Mouse (Mus musculus) neutrophil, adult 5-6 weeks (primary cell): ENCODE data around the gene Cfap74. TPM values are rescaled to one million over a fixed set of nuclear protein-coding genes. Genes with fewer than 3 reads are reported as not detected.
"Not testable (repeated sequence)": the region's sequence is repeated elsewhere in the genome, so short reads cannot be mapped to it uniquely, and the experiment has no call there.

Source experiments
- ATAC-seq: fragments of 151-379, 151-347 bp; 2 replicates; pipeline ENCODE4 v1.8.0; 2017; ENCODE audit warnings: mild to moderate bottlenecking, moderate TSS enrichment; ENCODE audit not compliant: insufficient number of reproducible peaks, poor library complexity, low FRiP score, severe bottlenecking; ENCODE audit errors: extremely low read depth
- total RNA-seq: library from RNA; stranded (forward); fragments of 200-1000 nt; gene quantifications from 2 replicates; pipeline ENCODE4 v1.2.3, GENCODE M21; 2017

Cfap74 gene
- total RNA-seq, 1 experiment from 2014 or later, result 3.8 TPM

DNA sequence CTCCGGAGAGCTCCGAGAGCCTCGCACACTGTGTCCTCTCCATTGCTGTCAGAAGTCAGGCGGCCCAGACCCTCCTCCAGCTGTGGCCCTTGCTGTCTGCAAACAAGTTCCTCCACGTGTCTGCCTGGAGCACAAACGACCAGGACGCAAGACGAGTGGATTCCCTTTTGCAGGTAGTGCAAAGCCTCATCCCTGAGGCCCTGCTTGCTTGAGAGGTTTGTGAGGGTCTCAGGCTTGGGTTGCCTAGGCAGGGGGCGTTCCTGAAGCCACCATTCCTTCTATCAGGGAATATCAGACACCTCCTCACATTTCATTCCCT, 10.8 kb upstream of the Cfap74 start:
- no peak for ATAC-seq

GRCm38 (mm10) chr4:155401121-155401520, 7.9 kb upstream of the Cfap74 start:
- ATAC-seq, result no peak

GRCm38 (mm10) chr4:155402489-155402888, 6.5 kb upstream of the Cfap74 start:
- ATAC-seq, result no peak

GRCm38 (mm10) chr4:155408695-155409057, 314 bp upstream of the Cfap74 start:
- ATAC-seq, result no peak

DNA sequence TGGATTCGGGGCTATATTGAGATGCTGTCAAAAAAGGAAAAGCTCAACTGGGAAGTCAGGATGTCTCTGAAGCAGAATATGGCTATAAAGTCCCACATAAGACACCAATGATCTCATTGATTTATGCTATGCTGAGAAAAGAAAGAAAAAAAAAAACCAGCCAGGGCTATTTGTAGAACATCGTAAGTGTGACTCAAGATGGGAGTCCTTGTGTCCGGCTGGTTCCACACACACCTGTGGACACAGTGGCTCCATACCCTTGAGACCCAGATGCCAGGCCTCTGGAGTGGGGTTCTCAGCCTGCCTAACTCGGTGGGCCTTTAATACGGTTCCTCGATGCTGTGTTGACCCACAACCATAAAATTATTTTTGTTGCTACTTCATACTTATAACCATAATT, 3.1 kb downstream of the Cfap74 start:
- ATAC-seq, result no peak

- ATAC-seq, result no peak
Observed at GRCm38 (mm10) chr4:155413641-155414335, 4.8 kb downstream of the Cfap74 start.

DNA sequence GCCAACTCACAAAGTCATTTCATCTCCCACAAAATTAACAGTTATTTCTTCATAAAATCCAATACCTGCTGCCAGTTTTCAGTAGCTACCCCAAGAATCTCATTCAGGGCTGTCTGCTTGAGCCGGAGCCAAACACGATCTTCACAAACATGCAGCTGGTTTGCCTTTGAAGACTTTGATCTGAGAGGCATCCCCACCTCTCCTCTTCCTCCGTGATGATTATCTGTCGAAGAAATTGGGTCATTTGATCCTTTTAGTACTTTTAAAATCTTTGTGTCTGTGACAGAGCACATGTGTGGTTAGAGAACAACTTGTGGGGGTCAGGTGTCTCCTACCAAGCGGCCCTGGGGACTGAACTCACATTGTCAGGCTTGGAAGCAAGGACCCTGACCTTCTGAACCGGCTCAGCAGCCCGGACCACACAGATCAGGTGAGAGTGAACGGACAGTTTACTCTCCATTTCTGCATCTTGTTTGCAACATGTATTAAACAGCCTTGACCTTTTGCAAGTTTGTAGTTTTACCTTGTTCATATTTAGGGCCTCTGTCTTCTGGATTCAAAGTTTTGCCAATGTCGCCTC, 5.8 kb downstream of the Cfap74 start:
- ATAC-seq, result no peak

- no peak for ATAC-seq
Observed at GRCm38 (mm10) chr4:155420137-155420536, 11.1 kb downstream of the Cfap74 start.

DNA sequence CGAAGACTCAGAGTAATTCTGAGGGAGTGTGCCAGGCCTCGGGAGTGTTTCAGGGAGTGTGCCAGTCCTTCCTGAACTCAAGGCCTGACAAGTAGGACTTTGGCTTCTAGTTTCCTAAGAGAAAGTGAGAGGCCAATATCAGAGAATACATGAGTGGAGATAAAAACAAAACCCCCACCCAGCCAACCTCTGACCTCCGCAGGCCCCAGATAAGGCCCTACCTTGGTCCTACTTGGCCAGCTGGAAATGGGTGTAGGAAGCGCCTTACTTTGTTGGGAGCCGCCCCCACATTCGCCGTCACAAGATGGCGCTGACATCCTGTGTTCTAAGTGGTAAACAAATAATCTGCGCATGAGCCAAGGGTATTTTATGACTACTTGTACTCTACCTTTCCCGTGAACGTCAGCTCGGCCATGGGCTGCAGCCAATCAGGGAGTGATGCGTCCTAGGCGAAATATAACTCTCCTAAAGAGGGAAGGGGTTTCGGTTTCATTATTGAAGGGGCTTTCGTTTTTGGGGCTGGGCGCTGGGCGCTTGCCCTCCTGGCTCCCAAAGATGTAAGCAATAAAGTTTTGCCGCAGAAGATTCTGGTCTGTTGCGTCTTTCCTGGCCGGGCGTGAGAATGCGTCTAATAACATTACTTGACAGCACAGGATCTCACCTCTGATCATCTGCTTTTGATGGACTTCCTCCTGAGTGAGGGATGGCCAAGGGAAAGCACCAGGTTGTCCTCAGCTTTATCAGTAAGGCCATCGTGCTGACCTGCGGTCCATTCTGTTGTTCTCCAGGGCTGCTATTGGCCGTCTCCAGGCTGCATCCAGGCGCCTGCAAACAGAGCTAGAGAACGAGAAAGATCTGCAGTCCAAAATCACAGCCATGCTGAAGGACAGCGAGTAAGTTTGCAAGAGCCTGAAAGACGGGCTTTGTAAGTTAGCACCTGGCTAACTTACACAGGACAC, 12.7 kb downstream of the Cfap74 start:
- ATAC-seq, result not testable (repeated sequence)

- ATAC-seq, result no peak
Observed at GRCm38 (mm10) chr4:155423988-155424387, 15.0 kb downstream of the Cfap74 start.

DNA sequence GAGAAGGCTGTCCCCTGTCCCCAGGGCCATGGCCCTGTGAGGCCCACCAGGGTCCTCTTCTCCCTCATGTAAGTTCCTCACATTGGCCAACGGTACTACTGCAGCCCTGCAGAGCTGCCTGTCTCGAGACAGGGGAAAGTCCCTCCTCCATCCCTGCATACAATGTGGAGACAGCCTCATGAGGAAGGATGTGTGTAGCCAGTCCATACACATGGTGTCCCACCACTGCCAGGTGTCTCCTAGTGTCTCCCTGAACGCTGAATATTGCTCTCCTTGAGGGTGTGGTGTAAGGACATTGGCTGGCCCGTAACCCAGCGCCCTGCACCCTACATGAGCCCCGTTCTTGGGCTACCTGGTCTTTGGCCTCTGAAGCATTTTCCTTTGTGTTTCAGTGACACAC, 17.3 kb downstream of the Cfap74 start:
- no peak for ATAC-seq

- no peak for ATAC-seq
Observed at GRCm38 (mm10) chr4:155428442-155428841, 19.5 kb downstream of the Cfap74 start.

DNA sequence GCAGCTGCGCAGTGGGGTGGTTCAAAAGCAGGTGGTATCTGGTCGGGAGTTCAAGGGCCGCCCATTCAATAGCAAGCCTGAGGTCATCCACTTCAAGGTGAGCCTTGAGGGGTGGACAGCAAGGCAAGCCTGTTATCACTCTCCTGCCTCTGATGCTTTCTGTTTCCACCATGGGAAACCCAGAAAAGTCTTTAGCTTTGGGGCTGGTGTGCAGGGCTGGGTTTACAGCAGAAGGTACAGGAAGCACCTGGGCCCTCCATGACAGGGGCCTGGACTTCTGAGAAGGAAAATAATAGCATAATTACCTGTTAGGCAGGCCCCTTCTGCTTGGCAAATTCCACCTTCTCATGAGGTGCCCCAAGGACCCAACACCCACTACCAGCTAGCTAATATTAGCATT, 20.2 kb downstream of the Cfap74 start:
- no peak for ATAC-seq

DNA sequence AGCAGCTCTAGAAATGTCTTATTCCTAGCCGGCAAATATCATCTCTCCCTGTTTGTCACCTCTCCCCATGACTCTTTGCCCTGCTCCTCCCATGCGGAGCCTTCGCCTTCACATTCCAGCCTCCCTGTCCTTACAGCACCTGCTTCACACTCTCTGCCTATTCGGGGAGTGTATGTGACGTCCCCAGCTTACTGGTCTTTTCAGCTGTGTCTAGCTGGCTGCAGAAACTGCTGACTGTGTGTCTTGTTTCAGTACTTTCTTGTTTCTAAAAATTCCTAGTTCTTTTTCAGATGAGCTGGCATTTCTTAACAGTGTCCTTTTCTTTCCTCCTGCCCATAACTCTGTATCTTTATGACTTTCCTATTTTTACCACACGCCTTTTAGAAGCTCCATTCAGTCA, 23.4 kb downstream of the Cfap74 start:
- no peak for ATAC-seq

DNA sequence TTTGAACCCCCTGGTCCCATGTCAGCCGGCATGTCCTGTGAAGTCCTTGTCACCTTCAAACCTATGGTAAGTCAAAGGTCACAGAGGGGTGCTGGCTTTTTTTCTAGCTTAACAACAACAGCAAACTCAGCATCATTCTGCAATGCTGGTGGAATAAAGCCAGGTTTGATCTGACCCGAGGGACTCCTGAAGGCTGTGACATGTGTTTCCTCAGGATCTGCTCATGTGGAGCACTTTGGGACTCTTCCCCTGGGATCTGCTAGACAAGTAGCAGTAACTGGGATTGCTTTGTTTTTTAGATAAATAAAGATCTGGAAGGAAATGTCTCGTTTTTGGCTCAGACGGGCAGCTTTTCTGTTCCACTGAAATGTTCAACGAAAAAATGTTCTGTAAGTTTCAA, 25.0 kb downstream of the Cfap74 start:
- ATAC-seq, result no peak

DNA sequence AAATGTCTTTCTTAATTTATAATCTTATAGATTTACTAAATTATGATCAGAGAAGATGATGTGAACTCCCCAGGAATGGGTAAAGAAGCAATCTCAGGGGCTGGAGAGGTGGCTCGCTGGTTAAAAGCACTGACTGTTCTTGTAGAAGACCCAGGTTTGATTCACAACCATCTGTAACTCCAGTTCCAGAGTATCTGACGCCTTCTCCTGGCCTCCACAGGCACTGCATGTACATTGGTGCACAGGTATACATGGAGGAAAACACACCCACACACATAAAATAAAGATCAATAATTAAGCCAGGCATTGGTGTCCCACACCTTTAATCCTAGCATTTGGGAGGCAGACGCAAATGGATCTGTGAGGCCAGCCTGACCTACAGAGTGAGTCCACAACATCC, 33.8 kb downstream of the Cfap74 start:
- no peak for ATAC-seq

- no peak for ATAC-seq
Observed at GRCm38 (mm10) chr4:155451597-155451996, 42.6 kb downstream of the Cfap74 start.

DNA sequence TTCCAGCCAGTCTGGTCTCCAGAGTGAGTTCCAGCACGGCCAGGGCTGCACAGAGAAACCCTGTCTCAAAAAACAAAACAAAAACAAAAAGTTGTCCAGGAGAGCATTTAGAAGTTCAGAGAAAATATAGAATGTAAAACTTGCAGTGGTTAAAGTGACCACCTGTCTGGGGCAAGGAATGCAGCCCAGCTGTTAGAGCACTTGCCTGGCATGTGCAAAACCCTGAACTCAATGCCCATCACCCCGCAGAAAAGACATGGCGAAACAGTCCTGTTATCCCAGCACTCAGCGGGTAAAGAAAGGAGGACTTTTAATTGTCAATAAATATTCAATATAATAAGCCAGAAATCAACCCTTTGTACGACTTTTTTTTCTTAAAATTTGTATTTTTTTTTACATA, 49.6 kb downstream of the Cfap74 start:
- ATAC-seq, result no peak

DNA sequence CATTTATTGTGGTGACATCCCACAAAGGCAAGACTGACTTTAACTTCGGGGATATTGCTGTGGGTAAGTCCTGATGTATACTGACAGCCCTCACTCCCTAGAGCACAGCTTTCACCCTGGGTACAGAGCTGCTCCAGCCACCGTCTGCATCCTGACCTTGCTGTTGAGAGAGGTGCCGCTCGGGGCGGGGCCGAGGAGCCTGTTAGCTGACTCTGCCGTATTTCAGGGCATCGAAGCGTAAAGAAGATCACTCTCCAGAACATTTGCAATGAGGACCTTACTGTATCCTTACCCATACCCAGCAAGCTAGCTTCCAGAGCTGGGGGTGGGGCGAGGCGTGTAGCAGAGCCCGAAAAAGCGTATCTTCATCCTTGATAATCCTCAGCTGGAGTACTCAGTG, 54.1 kb downstream of the Cfap74 start:
- ATAC-seq, result no peak

GRCm38 (mm10) chr4:155463611-155464010, 54.6 kb downstream of the Cfap74 start:
- no peak for ATAC-seq
